Mouse (Mus musculus): Measurements from ENCODE around the gene Rom1.

GRCm38 (mm10) chr19:8919684-8920072, 9.5 kb downstream of the Rom1 start:
- TF ChIP-seq POLR2A (IDR thresholded peaks at IDR 0.05; ENCODE audit: extremely low read depth, insufficient read depth, low read length) (no peak), CTCF (IDR thresholded peaks at IDR 0.05; ENCODE audit: low read depth, low read length) (no peak)
